Mouse (Mus musculus): ENCODE measurements around the gene Olfr954.

The Olfr954 gene

GRCm38 (mm10) chr9:39456401-39456800 lies at the start of gene Olfr954:
Olfr954 (plus strand) TSS chr9:39456701.
- no peak for DNase-seq

- DNase-seq: no peak
Observed at GRCm38 (mm10) chr9:39427048-39427447, 29.5 kb upstream of the Olfr954 start, which contains the start of gene Olfr952. Olfr952 (minus strand) TSS chr9:39427148.

- no peak for DNase-seq
Observed at GRCm38 (mm10) chr9:39471844-39472243, 15.3 kb downstream of the Olfr954 start, which contains the start of gene Olfr955. Olfr955 (minus strand) TSS chr9:39471944.

- no peak for DNase-seq
Observed at GRCm38 (mm10) chr9:39493895-39494294, 37.4 kb downstream of the Olfr954 start, which contains the start of gene Olfr44. Olfr44 (minus strand) TSS chr9:39493995.

GRCm38 (mm10) chr9:39508998-39509397 lies 52.5 kb downstream of the Olfr954 start:
- DNase-seq: peak; percentile 6

- DNase-seq: no peak
Observed at GRCm38 (mm10) chr9:39509412-39509811, 52.9 kb downstream of the Olfr954 start.
